Mouse (Mus musculus): ENCODE results near the gene 4930469K13Rik. TPM values are rescaled to one million over a fixed set of nuclear protein-coding genes. Genes with fewer than 3 reads are reported as not detected.

Gene 4930469K13Rik
- polyA plus RNA-seq, 1 experiment from 2014 or later = 0.46 TPM

DNA sequence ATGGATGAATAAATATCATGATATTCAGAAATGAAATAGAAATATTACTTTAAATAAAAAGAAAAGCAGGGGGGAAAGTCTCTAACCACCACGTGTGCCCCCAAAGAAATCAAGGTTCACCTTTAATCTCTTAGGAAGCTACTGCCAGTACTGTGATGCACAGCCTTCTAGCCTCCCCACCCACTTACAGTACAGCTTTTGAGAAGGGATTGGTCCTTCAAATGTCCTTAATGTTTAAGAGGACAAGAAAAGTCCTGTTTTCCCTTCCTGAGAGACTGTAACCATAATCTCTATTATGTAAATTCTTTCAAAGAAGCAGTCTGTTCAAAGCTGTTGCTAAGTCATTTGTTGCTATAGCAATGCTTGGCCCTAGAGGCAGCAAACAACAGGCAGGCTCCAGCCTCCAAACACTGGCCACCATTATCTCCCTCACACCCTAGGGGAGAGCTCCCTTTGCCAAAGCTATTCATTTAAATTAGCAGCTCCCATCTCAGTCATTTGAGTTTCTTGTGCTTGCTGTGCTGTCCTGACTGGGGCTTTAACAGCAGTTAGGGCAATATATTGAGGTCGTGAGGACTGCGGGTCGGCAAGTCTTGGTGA is 14.5 kb upstream of the 4930469K13Rik start:
- no peak overlapping the region for H3K4me3 ChIP-seq
- H3K36me3 ChIP-seq = no peaks in the 10 kb centered on the region
- no peak overlapping the region for H3K4me2 ChIP-seq
- H3K9ac ChIP-seq = no peak overlapping the region
- ATAC-seq (ENCODE audit: borderline replicate concordance, extremely low read depth, low FRiP score, low TSS enrichment) = 0 out of 2 replicates have a peak, but pooled peaks have one; percentile 35
- 63% methylated on average over 4 of the region's 4 CpGs for WGBS
- H3K27me3 ChIP-seq = no peaks in the 10 kb centered on the region
- no peak overlapping the region for H3K27ac ChIP-seq
- H3K4me1 ChIP-seq = no peaks in the 10 kb centered on the region
- no peaks in the 10 kb centered on the region for H3K9me3 ChIP-seq

- Histone ChIP-seq H3K27me3 (no peaks in the 10 kb centered on the region), H3K4me3 (no peak overlapping the region), H3K9ac (no peak overlapping the region), H3K27ac (no peak overlapping the region), H3K36me3 (no peaks in the 10 kb centered on the region), H3K4me2 (no peak overlapping the region), H3K4me1 (no peaks in the 10 kb centered on the region), H3K9me3 (no peaks in the 10 kb centered on the region)
- 59% methylated on average over 7 of the region's 7 CpGs for WGBS
- no peak for ATAC-seq (ENCODE audit: borderline replicate concordance, extremely low read depth, low FRiP score, low TSS enrichment)
These were observed 13.6 kb upstream of the 4930469K13Rik start for GRCm38 (mm10) chr11:34111940-34112339.

GRCm38 (mm10) chr11:34109260-34109659 is 10.9 kb upstream of the 4930469K13Rik start:
- ATAC-seq (ENCODE audit: borderline replicate concordance, extremely low read depth, low FRiP score, low TSS enrichment) = no peak
- Histone ChIP-seq H3K4me3 (no peak overlapping the region), H3K9ac (no peak overlapping the region), H3K4me1 (no peaks in the 10 kb centered on the region), H3K36me3 (no peaks in the 10 kb centered on the region), H3K27ac (no peak overlapping the region), H3K4me2 (no peak overlapping the region), H3K9me3 (no peaks in the 10 kb centered on the region), H3K27me3 (no peaks in the 10 kb centered on the region)
- WGBS = 96% methylated on average over 1 of the region's 1 CpGs

- Histone ChIP-seq H3K27ac (no peak overlapping the region), H3K4me2 (no peak overlapping the region), H3K9ac (no peak overlapping the region), H3K4me1 (no peaks in the 10 kb centered on the region), H3K9me3 (no peaks in the 10 kb centered on the region), H3K27me3 (no peaks in the 10 kb centered on the region), H3K4me3 (no peak overlapping the region), H3K36me3 (no peaks in the 10 kb centered on the region)
- no peak for ATAC-seq (ENCODE audit: borderline replicate concordance, extremely low read depth, low FRiP score, low TSS enrichment)
- 59% methylated on average over 1 of the region's 1 CpGs for WGBS
These were observed 6.6 kb upstream of the 4930469K13Rik start for GRCm38 (mm10) chr11:34104919-34105318.

DNA sequence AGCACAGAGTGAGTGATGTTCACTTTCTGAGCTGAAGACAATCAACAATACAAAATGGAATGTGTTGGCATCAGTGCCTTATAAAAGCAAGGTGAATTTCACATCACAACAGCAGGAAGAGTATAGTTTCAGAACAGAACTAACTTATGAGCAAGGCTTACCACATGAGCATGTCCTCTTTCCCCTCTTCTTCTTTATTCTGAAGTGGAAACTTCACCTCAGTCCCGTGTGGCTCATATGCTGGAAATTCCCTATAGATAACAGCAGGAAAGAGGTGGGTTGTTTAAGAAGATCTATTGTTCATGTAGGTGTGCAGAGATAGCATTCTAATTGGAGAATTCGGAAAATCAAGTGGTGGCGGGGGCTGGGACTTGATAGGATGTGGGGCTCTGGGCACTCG is 3.5 kb upstream of the 4930469K13Rik start:
- H3K27ac ChIP-seq = no peak overlapping the region
- no peak overlapping the region for H3K4me3 ChIP-seq
- H3K36me3 ChIP-seq = no peaks in the 10 kb centered on the region
- H3K4me2 ChIP-seq = no peak overlapping the region
- 77% methylated on average over 4 of the region's 4 CpGs for WGBS
- H3K9me3 ChIP-seq = no peaks in the 10 kb centered on the region
- H3K9ac ChIP-seq = no peak overlapping the region
- H3K4me1 ChIP-seq = no peaks in the 10 kb centered on the region
- no peaks in the 10 kb centered on the region for H3K27me3 ChIP-seq
- no peak for ATAC-seq (ENCODE audit: borderline replicate concordance, extremely low read depth, low FRiP score, low TSS enrichment)

DNA sequence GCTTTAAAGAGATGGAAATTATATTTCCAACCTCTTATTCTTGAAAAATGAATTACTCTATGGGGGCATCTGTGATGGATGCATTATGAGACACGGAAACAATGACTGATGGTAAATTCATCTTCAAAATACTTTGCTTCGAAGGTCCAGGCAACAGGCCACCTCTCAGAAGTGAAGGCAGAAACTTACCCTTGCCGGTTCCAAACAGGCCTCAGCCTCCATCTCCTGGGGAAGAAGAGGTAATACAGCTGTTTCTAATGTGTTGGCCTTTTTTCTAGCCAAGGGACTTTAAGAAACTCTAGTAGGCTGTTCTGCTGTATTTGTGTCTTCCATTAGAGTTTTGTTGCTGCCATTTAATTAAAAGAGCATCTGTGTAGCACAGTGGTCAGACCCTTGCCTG is 11.3 kb downstream of the 4930469K13Rik start:
- Histone ChIP-seq H3K4me1 (no peaks in the 10 kb centered on the region), H3K36me3 (no peaks in the 10 kb centered on the region), H3K27me3 (no peaks in the 10 kb centered on the region), H3K9ac (no peak overlapping the region), H3K27ac (no peak overlapping the region), H3K9me3 (no peaks in the 10 kb centered on the region), H3K4me2 (no peak overlapping the region), H3K4me3 (no peak overlapping the region)
- ATAC-seq (ENCODE audit: borderline replicate concordance, extremely low read depth, low FRiP score, low TSS enrichment) = no peak
- 64% methylated on average over 3 of the region's 3 CpGs for WGBS

GRCm38 (mm10) chr11:34086164-34086751 is 12.1 kb downstream of the 4930469K13Rik start:
- Histone ChIP-seq H3K9me3 (no peaks in the 10 kb centered on the region), H3K4me1 (no peaks in the 10 kb centered on the region), H3K9ac (no peak overlapping the region), H3K27me3 (no peaks in the 10 kb centered on the region), H3K4me2 (no peak overlapping the region), H3K27ac (no peak overlapping the region), H3K36me3 (no peaks in the 10 kb centered on the region), H3K4me3 (no peak overlapping the region)
- no peak for ATAC-seq (ENCODE audit: borderline replicate concordance, extremely low read depth, low FRiP score, low TSS enrichment)
- WGBS = 54% methylated on average over 8 of the region's 8 CpGs

DNA sequence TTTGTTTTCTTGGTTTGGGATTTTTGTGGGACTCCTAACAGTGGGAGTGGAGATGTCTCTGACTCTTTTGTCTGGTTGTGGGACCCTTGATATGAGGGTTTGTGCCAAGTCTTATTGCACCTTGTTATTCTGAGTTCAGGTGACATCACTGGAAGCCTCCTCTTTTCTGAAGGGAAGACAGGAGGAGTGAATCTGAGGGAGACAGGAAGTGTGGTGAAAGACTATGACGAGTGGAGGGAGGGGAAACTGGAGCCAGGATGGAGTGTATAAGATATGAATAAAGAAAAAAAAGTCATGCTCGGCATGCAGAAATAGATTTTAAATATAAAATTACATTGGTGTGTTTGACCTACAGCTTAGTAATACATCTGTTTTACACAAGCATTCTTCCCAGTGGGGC is 13.7 kb downstream of the 4930469K13Rik start:
- Histone ChIP-seq H3K36me3 (no peaks in the 10 kb centered on the region), H3K4me2 (no peak overlapping the region), H3K9ac (no peak overlapping the region), H3K27me3 (no peaks in the 10 kb centered on the region), H3K27ac (no peak overlapping the region), H3K9me3 (no peaks in the 10 kb centered on the region), H3K4me3 (no peak overlapping the region), H3K4me1 (no peaks in the 10 kb centered on the region)
- WGBS = 32% methylated on average over 2 of the region's 2 CpGs
- no peak for ATAC-seq (ENCODE audit: borderline replicate concordance, extremely low read depth, low FRiP score, low TSS enrichment)

GRCm38 (mm10) chr11:34083795-34084194 is 14.6 kb downstream of the 4930469K13Rik start:
- H3K9me3 ChIP-seq = no peaks in the 10 kb centered on the region
- H3K36me3 ChIP-seq = no peaks in the 10 kb centered on the region
- H3K4me1 ChIP-seq = no peaks in the 10 kb centered on the region
- no peaks in the 10 kb centered on the region for H3K27me3 ChIP-seq
- no peak overlapping the region for H3K4me2 ChIP-seq
- 61% methylated on average over 7 of the region's 7 CpGs for WGBS
- H3K4me3 ChIP-seq = no peak overlapping the region
- no peak for ATAC-seq (ENCODE audit: borderline replicate concordance, extremely low read depth, low FRiP score, low TSS enrichment)
- H3K27ac ChIP-seq = no peak overlapping the region
- no peak overlapping the region for H3K9ac ChIP-seq

- no peak overlapping the region for H3K4me2 ChIP-seq
- ATAC-seq (ENCODE audit: borderline replicate concordance, extremely low read depth, low FRiP score, low TSS enrichment) = no peak
- 60% methylated on average over 6 of the region's 6 CpGs for WGBS
- no peaks in the 10 kb centered on the region for H3K9me3 ChIP-seq
- H3K27ac ChIP-seq = no peak overlapping the region
- no peaks in the 10 kb centered on the region for H3K27me3 ChIP-seq
- no peaks in the 10 kb centered on the region for H3K36me3 ChIP-seq
- no peak overlapping the region for H3K4me3 ChIP-seq
- no peak overlapping the region for H3K9ac ChIP-seq
- H3K4me1 ChIP-seq = no peaks in the 10 kb centered on the region
These were observed 18.6 kb downstream of the 4930469K13Rik start for GRCm38 (mm10) chr11:34079542-34080464.

DNA sequence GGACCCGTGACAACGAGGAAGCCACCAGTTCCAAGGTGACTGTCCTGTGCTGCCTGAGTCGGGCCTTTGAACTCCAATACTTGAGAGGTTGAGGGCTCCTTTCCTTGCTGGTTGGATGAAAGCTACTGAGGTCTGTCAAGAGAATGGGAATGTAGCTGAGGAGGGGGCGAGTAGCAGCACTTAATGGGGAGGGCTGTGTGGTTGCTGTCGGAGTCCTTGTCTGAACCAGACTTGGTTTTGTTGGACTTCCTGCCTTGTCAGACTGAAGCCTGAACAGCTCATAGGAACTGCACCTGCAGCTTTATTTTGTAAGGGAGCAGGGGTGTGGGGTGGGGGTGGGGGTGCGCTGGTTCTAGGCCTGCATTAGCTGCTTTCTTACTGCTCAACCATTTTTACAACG is 19.8 kb downstream of the 4930469K13Rik start:
- no peaks in the 10 kb centered on the region for H3K27me3 ChIP-seq
- H3K4me2 ChIP-seq = no peak overlapping the region
- no peak for ATAC-seq (ENCODE audit: borderline replicate concordance, extremely low read depth, low FRiP score, low TSS enrichment)
- H3K36me3 ChIP-seq = no peaks in the 10 kb centered on the region
- no peak overlapping the region for H3K27ac ChIP-seq
- H3K9ac ChIP-seq = no peak overlapping the region
- no peak overlapping the region for H3K4me3 ChIP-seq
- 81% methylated on average over 7 of the region's 7 CpGs for WGBS
- H3K4me1 ChIP-seq = no peaks in the 10 kb centered on the region
- no peaks in the 10 kb centered on the region for H3K9me3 ChIP-seq

DNA sequence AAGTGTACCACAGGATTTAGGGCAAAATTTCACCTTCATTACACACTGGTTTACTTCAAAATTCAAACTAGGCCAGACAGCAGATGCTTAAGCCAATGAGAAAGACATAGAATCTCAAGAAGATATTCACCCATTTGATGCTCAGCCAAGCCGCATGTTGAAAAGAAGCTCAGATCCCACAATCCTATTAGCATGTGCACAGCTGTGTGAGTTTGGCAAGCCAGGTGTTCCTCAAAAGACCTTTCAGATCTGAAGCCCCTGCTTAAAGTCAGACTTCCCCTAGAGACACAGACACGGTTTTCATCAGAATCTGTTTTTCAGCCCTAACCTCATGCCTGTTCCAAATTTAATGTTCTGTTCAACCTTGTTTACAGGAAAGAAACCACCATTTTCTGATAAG is 20.5 kb downstream of the 4930469K13Rik start:
- Histone ChIP-seq H3K27ac (no peak overlapping the region), H3K4me3 (no peak overlapping the region), H3K4me2 (no peak overlapping the region), H3K9me3 (no peaks in the 10 kb centered on the region), H3K4me1 (no peaks in the 10 kb centered on the region), H3K9ac (no peak overlapping the region), H3K36me3 (no peaks in the 10 kb centered on the region), H3K27me3 (no peaks in the 10 kb centered on the region)
- ATAC-seq (ENCODE audit: borderline replicate concordance, extremely low read depth, low FRiP score, low TSS enrichment) = no peak
- WGBS = 63% methylated on average over 2 of the region's 2 CpGs

Measured in lung, embryonic 15.5 days (tissue).